Mouse (Mus musculus): ENCODE results near the gene N4bp3. TPM values are rescaled to one million over a fixed set of nuclear protein-coding genes. Genes with fewer than 3 reads are reported as not detected.
"Not testable (repeated sequence)": the region's sequence is repeated elsewhere in the genome, so short reads cannot be mapped to it uniquely, and the experiment has no call there.

The N4bp3 gene
- polyA plus RNA-seq, 1 experiment = 43.7 TPM

GRCm38 (mm10) chr11:51635127-51635524, 15.5 kb downstream of the N4bp3 start:
- TF ChIP-seq CTCF (IDR thresholded peaks at IDR 0.05; ENCODE audit: insufficient read depth, low read length) = no peak
- WGBS = under 1% methylated on average over 6 of the region's 6 CpGs

GRCm38 (mm10) chr11:51633721-51634120, 16.9 kb downstream of the N4bp3 start:
- 94% methylated on average over 3 of the region's 3 CpGs for WGBS
- H3K4me3 ChIP-seq (replicated peaks; ENCODE audit: extremely low read depth, low read depth, low read length) = no peak overlapping the region
- TF ChIP-seq POLR2A (IDR thresholded peaks at IDR 0.05; ENCODE audit: borderline replicate concordance, extremely low read depth, low read depth, low read length) (no peak), CTCF (IDR thresholded peaks at IDR 0.05; ENCODE audit: insufficient read depth, low read length) (no peak)
- DNase-seq = no peak
- H3K4me1 ChIP-seq (ENCODE audit: control insufficient read depth, insufficient read depth, low read length) = peaks cover 13% of the 10 kb centered on the region

More at GRCm38 (mm10) chr11:51635127-51635524, 15.5 kb downstream of the N4bp3 start:
- DNase-seq = no peak
- peaks cover 13% of the 10 kb centered on the region for H3K4me1 ChIP-seq (ENCODE audit: control insufficient read depth, insufficient read depth, low read length)
- H3K4me3 ChIP-seq (replicated peaks; ENCODE audit: extremely low read depth, low read depth, low read length) = peak overlapping the region; percentile 75

DNA sequence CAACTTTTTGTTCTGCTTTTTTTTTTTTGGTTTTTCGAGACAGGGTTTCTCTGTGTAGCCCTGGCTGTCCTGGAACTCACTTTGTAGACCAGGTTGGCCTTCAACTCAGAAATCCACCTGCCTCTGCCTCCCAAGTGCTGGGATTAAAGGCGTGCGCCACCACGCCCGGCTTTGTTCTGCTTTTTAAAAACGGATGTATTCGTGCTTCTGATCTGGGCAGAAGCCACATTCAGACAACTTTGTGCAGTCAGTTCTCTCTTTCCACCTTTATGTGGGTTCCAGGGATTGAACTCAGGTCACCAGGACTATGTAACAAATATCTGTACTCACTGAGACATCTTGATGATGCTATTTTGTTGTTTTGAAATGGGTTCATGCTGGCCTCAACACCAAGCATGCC, 17.4 kb downstream of the N4bp3 start:
- H3K4me1 ChIP-seq (ENCODE audit: control insufficient read depth, insufficient read depth, low read length) = peaks cover 13% of the 10 kb centered on the region
- not testable (repeated sequence) for DNase-seq; H3K4me3 ChIP-seq (replicated peaks; ENCODE audit: extremely low read depth, low read depth, low read length)
- 80% methylated on average over 7 of the region's 7 CpGs for WGBS

GRCm38 (mm10) chr11:51632130-51632753, 18.4 kb downstream of the N4bp3 start:
- WGBS = 63% methylated on average over 6 of the region's 6 CpGs

GRCm38 (mm10) chr11:51629651-51630314, 20.9 kb downstream of the N4bp3 start:
- Histone ChIP-seq H3K4me1 (ENCODE audit: control insufficient read depth, insufficient read depth, low read length) (peaks cover 10% of the 10 kb centered on the region), H3K4me3 (replicated peaks; ENCODE audit: extremely low read depth, low read depth, low read length) (no peak overlapping the region)
- TF ChIP-seq CTCF (IDR thresholded peaks at IDR 0.05; ENCODE audit: insufficient read depth, low read length) (no peak), POLR2A (IDR thresholded peaks at IDR 0.05; ENCODE audit: borderline replicate concordance, extremely low read depth, low read depth, low read length) (no peak)
- 73% methylated on average over 15 of the region's 15 CpGs for WGBS
- no peak for DNase-seq

More at GRCm38 (mm10) chr11:51632130-51632753, 18.4 kb downstream of the N4bp3 start:
- Histone ChIP-seq H3K4me1 (ENCODE audit: control insufficient read depth, insufficient read depth, low read length) (peaks cover 13% of the 10 kb centered on the region), H3K4me3 (replicated peaks; ENCODE audit: extremely low read depth, low read depth, low read length) (no peak overlapping the region)
- no peak for TF ChIP-seq CTCF (IDR thresholded peaks at IDR 0.05; ENCODE audit: insufficient read depth, low read length)
- DNase-seq = no peak

DNA sequence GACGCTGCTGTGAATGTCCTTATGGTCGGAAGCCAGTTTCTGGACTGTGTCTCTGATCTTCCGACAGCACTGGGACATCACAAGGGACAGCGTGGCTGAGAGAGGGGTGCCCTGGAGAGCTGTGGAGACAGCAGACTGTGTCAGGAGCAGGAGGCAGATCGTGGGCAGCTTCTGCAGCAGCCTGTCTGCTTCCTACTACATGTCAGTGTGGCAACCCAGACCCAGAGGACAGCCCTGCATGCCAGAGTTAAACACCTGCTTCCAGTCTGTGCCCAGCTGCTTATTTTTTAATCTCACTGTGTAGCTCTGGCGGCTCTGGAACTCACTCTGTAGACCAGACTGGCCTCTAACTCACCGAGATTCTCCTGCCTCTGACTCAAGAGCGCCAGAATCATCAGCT, 22.7 kb downstream of the N4bp3 start:
- TF ChIP-seq POLR2A (IDR thresholded peaks at IDR 0.05; ENCODE audit: borderline replicate concordance, extremely low read depth, low read depth, low read length) (no peak), CTCF (IDR thresholded peaks at IDR 0.05; ENCODE audit: insufficient read depth, low read length) (no peak)
- Histone ChIP-seq H3K4me1 (ENCODE audit: control insufficient read depth, insufficient read depth, low read length) (peaks cover 10% of the 10 kb centered on the region), H3K4me3 (replicated peaks; ENCODE audit: extremely low read depth, low read depth, low read length) (no peak overlapping the region)
- DNase-seq = no peak
- 91% methylated on average over 8 of the region's 8 CpGs for WGBS

GRCm38 (mm10) chr11:51627425-51627824, 23.2 kb downstream of the N4bp3 start:
- WGBS = 93% methylated on average over 9 of the region's 9 CpGs
- Histone ChIP-seq H3K4me1 (ENCODE audit: control insufficient read depth, insufficient read depth, low read length) (peaks cover 7% of the 10 kb centered on the region), H3K4me3 (replicated peaks; ENCODE audit: extremely low read depth, low read depth, low read length) (no peak overlapping the region)
- TF ChIP-seq POLR2A (IDR thresholded peaks at IDR 0.05; ENCODE audit: borderline replicate concordance, extremely low read depth, low read depth, low read length) = no peak
- TF ChIP-seq CTCF (IDR thresholded peaks at IDR 0.05; ENCODE audit: insufficient read depth, low read length) = no peak
- DNase-seq = no peak

GRCm38 (mm10) chr11:51625187-51625820, 25.3 kb downstream of the N4bp3 start:
- H3K4me3 ChIP-seq (replicated peaks; ENCODE audit: extremely low read depth, low read depth, low read length) = no peak overlapping the region
- 70% methylated on average over 5 of the region's 5 CpGs for WGBS
- TF ChIP-seq POLR2A (IDR thresholded peaks at IDR 0.05; ENCODE audit: borderline replicate concordance, extremely low read depth, low read depth, low read length) (no peak), CTCF (IDR thresholded peaks at IDR 0.05; ENCODE audit: insufficient read depth, low read length) (no peak)

DNA sequence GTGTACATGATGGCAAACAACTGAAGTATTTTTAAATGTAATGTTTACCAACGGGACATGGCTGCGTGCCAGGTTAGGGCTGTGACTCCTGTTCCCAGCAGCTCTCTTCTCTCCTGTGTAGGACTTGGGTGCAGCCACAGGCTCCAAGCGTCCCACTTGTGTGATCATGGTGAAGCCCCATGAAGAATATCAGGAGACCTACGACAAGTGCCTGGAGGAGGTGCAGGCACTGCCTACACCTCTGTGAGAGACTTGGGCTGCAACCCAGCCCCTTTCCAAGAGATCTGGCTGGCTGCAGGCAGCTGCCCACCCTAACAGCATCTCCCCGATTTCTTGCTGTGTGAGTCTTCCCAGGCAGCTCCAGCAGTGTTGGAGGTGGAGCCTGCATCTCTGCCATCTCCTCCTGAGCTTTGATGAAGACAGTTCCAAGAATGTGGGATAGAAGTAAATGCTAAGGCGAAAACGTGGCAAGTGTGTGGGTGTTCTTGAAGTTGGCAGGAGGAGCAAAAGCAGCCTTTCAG, 27.6 kb downstream of the N4bp3 start:
- TF ChIP-seq CTCF (IDR thresholded peaks at IDR 0.05; ENCODE audit: insufficient read depth, low read length) = no peak
- no peak for TF ChIP-seq POLR2A (IDR thresholded peaks at IDR 0.05; ENCODE audit: borderline replicate concordance, extremely low read depth, low read depth, low read length)
- DNase-seq = no peak
- H3K4me3 ChIP-seq (replicated peaks; ENCODE audit: extremely low read depth, low read depth, low read length) = no peak overlapping the region
- H3K4me1 ChIP-seq (ENCODE audit: control insufficient read depth, insufficient read depth, low read length) = peaks cover 7% of the 10 kb centered on the region
- 63% methylated on average over 7 of the region's 7 CpGs for WGBS

More at GRCm38 (mm10) chr11:51625187-51625820, 25.3 kb downstream of the N4bp3 start:
- H3K4me1 ChIP-seq (ENCODE audit: control insufficient read depth, insufficient read depth, low read length) = peaks cover 1% of the 10 kb centered on the region; the same call in 1 of the 2 replicates
- DNase-seq = no peak

DNA sequence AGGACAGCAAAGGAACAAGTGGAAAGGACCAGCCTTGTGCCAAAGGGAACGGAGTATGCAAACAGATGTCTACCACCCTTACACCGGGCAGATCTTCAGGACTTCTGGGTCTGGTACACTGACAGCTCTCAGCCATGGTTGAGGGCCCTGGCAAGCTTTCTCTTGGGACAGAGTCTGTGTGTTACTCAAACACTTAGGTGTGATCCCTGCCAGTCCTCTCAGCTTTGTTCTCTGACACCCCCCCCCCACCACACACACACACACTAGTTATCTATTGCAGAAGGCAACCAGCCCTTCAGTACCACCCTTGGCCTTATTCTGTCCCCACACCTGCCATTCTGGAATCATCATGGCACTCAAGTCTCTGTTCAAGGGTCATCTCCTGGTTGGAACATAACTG, 28.9 kb downstream of the N4bp3 start:
- Histone ChIP-seq H3K4me1 (ENCODE audit: control insufficient read depth, insufficient read depth, low read length) (peaks cover 7% of the 10 kb centered on the region), H3K4me3 (replicated peaks; ENCODE audit: extremely low read depth, low read depth, low read length) (no peak overlapping the region)
- 86% methylated on average over 2 of the region's 2 CpGs for WGBS
- no peak for DNase-seq
- no peak for TF ChIP-seq POLR2A (IDR thresholded peaks at IDR 0.05; ENCODE audit: borderline replicate concordance, extremely low read depth, low read depth, low read length)
- no peak for TF ChIP-seq CTCF (IDR thresholded peaks at IDR 0.05; ENCODE audit: insufficient read depth, low read length)

All from lung, adult 2 months (tissue).